Mouse (Mus musculus): ENCODE results near the gene Pemt. TPM values are rescaled to one million over a fixed set of nuclear protein-coding genes. Genes with fewer than 3 reads are reported as not detected.

The Pemt gene
- polyA plus RNA-seq, 1 experiment from 2014 or later = 8.8 TPM

DNA sequence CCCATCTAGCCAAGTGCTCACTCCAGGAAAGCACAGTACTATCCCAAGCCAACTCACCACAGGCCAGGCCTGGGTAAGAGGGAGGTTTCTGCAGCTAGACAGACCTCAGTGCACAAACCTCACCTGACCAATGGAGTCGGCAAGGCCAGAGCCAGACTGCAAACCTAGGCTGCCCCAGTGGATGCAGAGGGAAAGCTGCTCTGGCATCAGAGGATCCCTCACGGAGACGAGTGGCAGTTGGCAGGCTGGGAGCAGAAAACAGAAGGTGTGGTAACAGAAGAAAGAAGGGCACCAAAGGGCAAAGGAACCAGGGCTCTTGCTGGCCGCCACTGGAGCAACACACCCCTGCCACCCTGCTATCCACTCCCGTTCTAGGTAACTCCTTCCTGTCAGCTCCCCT lies 20.1 kb downstream of the Pemt start:
- no peak overlapping the region for H3K27ac ChIP-seq (ENCODE audit: low read depth)
- no peak for TF ChIP-seq CTCF (IDR thresholded peaks at IDR 0.05; ENCODE audit: low read depth)
- H3K27me3 ChIP-seq (ENCODE audit: insufficient read depth, low read length) = no peaks in the 10 kb centered on the region
- 75% methylated on average over 5 of the region's 5 CpGs for WGBS
- no peak for ATAC-seq (ENCODE audit: insufficient read depth)
- DNase-seq = no peak
- no peak overlapping the region for H3K4me3 ChIP-seq (ENCODE audit: low read depth, low read length)
- no peaks in the 10 kb centered on the region for H3K9me3 ChIP-seq (ENCODE audit: low read depth, low read length)
- H3K4me1 ChIP-seq (ENCODE audit: insufficient read depth) = no peaks in the 10 kb centered on the region
- no peak overlapping the region for H3K4me2 ChIP-seq
- H3K9ac ChIP-seq = no peak overlapping the region
- H3K36me3 ChIP-seq (ENCODE audit: insufficient read depth) = no peaks in the 10 kb centered on the region

DNA sequence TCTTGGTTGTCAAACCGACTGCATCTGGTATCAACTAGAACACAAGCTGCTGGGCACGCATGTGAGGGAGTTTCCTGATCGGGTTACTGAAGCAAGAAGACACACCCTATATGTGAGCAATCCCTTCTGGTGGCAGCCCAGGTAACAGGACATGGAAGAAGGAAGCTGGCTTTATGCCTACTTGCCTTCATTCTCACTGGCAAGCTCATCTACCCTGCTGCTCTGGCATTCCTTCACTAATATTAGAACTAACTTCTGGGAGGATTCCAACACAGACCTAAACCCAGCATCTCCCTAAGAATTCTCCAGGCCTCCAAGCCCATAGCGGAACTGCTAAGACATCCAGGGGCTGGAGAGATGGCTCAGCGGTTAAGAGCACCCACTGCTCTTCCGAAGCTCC lies 25.1 kb downstream of the Pemt start:
- no peak for TF ChIP-seq CTCF (IDR thresholded peaks at IDR 0.05; ENCODE audit: low read depth)
- no peaks in the 10 kb centered on the region for H3K36me3 ChIP-seq (ENCODE audit: insufficient read depth)
- H3K4me3 ChIP-seq (ENCODE audit: low read depth, low read length) = no peak overlapping the region
- H3K27me3 ChIP-seq (ENCODE audit: insufficient read depth, low read length) = no peaks in the 10 kb centered on the region
- DNase-seq (no peak), ATAC-seq (ENCODE audit: insufficient read depth) (no peak)
- H3K9me3 ChIP-seq (ENCODE audit: low read depth, low read length) = no peaks in the 10 kb centered on the region
- H3K4me2 ChIP-seq = no peak overlapping the region
- WGBS = 78% methylated on average over 6 of the region's 6 CpGs
- no peaks in the 10 kb centered on the region for H3K4me1 ChIP-seq (ENCODE audit: insufficient read depth)
- H3K9ac ChIP-seq = no peak overlapping the region
- H3K27ac ChIP-seq (ENCODE audit: low read depth) = no peak overlapping the region

DNA sequence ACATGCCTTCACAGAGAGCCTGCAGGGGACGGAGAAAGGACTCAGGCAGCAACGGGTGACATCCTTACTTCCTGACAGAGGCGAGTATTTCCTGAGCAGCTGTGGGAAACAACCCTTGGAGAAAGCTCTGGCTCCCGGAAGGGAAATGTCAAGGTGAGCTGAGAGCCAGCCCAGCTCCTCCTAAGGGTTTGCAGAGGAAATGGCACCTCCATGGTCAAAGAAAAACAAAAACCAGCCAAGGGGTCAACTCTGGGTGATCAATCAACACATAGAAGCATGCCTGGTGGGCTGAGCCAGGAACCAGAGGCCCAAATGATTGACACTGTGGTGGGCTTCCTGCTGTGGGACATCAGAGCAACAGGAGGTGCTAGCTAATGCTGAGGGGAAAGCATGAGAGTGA lies 29.6 kb downstream of the Pemt start:
- H3K4me1 ChIP-seq (ENCODE audit: insufficient read depth) = no peaks in the 10 kb centered on the region
- H3K4me2 ChIP-seq = no peak overlapping the region
- ATAC-seq (ENCODE audit: insufficient read depth) (no peak), DNase-seq (peak; percentile 33)
- H3K9me3 ChIP-seq (ENCODE audit: low read depth, low read length) = no peaks in the 10 kb centered on the region
- WGBS = 21% methylated on average over 4 of the region's 4 CpGs
- no peaks in the 10 kb centered on the region for H3K36me3 ChIP-seq (ENCODE audit: insufficient read depth)
- H3K27me3 ChIP-seq (ENCODE audit: insufficient read depth, low read length) = no peaks in the 10 kb centered on the region
- H3K4me3 ChIP-seq (ENCODE audit: low read depth, low read length) = no peak overlapping the region
- no peak overlapping the region for H3K9ac ChIP-seq
- H3K27ac ChIP-seq (ENCODE audit: low read depth) = 0 out of 2 replicates have a peak overlapping the region, but pooled peaks have one; percentile 6
- no peak for TF ChIP-seq CTCF (IDR thresholded peaks at IDR 0.05; ENCODE audit: low read depth)

DNA sequence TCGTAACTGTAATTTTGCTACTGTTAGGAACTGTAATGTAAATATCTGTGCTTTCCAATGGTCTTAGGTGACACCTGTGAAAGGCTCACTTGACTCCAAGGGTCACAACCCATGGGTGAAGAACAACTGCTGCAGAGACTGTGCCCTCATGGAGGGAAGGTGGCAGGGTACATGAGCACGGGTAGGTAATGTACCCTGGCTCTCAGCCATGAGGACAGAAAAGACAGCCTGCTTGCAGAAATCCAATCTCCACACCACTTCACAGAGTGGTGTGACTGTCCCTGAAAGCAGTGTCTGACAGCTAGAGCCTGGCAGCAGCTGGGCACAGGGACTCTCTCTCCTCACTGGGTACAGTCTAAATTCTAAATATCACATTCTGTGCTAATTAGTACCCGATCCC lies 34.8 kb downstream of the Pemt start:
- Histone ChIP-seq H3K36me3 (ENCODE audit: insufficient read depth) (no peaks in the 10 kb centered on the region), H3K4me3 (ENCODE audit: low read depth, low read length) (no peak overlapping the region), H3K27me3 (ENCODE audit: insufficient read depth, low read length) (no peaks in the 10 kb centered on the region), H3K4me1 (ENCODE audit: insufficient read depth) (no peaks in the 10 kb centered on the region), H3K4me2 (no peak overlapping the region), H3K27ac (ENCODE audit: low read depth) (no peak overlapping the region), H3K9me3 (ENCODE audit: low read depth, low read length) (no peaks in the 10 kb centered on the region), H3K9ac (no peak overlapping the region)
- DNase-seq = no peak
- 82% methylated on average over 3 of the region's 3 CpGs for WGBS
- no peak for TF ChIP-seq CTCF (IDR thresholded peaks at IDR 0.05; ENCODE audit: low read depth)
- ATAC-seq (ENCODE audit: insufficient read depth) = no peak

DNA sequence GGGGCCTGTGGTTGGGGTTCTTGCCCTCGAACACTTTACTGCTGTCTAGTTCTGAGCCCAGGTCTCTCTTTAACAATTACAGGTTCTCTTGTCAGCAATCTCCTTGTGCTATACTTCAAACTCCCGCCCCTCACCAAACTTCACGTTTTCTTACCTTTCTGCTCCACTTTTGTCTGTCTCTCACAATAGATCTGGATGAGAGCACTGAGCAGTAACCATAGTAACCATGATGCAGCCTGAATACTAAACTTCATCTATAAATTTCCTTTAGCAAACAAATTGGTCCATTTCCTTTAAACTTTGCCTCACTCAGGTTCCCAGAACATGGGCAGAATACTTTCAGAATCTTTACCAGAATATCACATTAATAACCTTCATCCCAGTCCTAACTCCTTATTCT lies 36.8 kb downstream of the Pemt start:
- Histone ChIP-seq H3K9me3 (ENCODE audit: low read depth, low read length) (no peaks in the 10 kb centered on the region), H3K27me3 (ENCODE audit: insufficient read depth, low read length) (no peaks in the 10 kb centered on the region), H3K36me3 (ENCODE audit: insufficient read depth) (no peaks in the 10 kb centered on the region), H3K27ac (ENCODE audit: low read depth) (no peak overlapping the region), H3K4me2 (no peak overlapping the region), H3K4me3 (ENCODE audit: low read depth, low read length) (no peak overlapping the region), H3K4me1 (ENCODE audit: insufficient read depth) (no peaks in the 10 kb centered on the region), H3K9ac (no peak overlapping the region)
- ATAC-seq (ENCODE audit: insufficient read depth) (no peak), DNase-seq (no peak)
- WGBS = 63% methylated on average over 3 of the region's 3 CpGs
- TF ChIP-seq CTCF (IDR thresholded peaks at IDR 0.05; ENCODE audit: low read depth) = no peak

DNA sequence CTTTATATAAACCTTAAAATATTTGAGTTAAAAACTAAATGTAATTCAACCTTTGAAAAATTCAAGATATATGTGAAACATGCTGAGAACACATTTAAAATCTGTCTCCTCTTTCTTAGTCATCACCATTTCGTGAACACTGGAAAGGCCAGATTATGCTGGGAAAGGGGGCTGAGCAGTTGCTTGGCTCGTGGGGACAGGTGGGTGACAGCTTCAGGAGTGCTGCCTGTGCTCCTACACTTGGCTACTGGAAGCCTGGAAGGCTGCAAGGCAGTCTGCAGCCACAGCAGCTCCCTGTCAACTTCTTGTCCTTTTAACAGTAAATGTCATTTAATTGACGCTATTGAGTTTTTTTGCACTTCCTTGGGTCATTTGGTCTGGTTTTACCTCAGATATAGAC lies 40.4 kb downstream of the Pemt start:
- H3K9me3 ChIP-seq (ENCODE audit: low read depth, low read length) = no peaks in the 10 kb centered on the region
- DNase-seq = no peak

DNA sequence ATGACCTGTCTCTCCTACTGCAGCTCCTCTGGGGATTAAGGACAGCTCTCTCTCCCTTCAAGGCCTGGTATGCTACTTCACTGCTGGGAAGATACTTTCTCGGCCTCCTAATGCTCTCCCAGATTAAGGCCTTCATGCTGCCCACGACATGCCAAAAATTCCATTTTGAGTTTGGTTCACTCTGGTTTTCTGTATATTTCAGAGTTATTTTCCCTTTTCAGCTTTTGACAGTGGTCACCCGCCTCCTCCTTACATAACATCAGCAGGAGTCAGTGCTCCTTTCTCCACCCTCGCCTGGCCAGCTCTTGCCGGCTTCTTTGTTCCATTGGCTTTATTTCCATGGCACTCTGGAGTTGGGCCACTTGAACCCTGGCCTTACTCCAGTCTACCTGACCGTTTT lies 41.6 kb downstream of the Pemt start:
- no peaks in the 10 kb centered on the region for H3K4me1 ChIP-seq (ENCODE audit: insufficient read depth)
- no peaks in the 10 kb centered on the region for H3K27me3 ChIP-seq (ENCODE audit: insufficient read depth, low read length)
- TF ChIP-seq CTCF (IDR thresholded peaks at IDR 0.05; ENCODE audit: low read depth) = no peak
- no peak overlapping the region for H3K4me3 ChIP-seq (ENCODE audit: low read depth, low read length)
- WGBS = 67% methylated on average over 6 of the region's 6 CpGs
- H3K9ac ChIP-seq = no peak overlapping the region
- no peak overlapping the region for H3K4me2 ChIP-seq
- no peaks in the 10 kb centered on the region for H3K9me3 ChIP-seq (ENCODE audit: low read depth, low read length)
- DNase-seq (no peak), ATAC-seq (ENCODE audit: insufficient read depth) (no peak)
- H3K36me3 ChIP-seq (ENCODE audit: insufficient read depth) = no peaks in the 10 kb centered on the region
- H3K27ac ChIP-seq (ENCODE audit: low read depth) = no peak overlapping the region

More for the DNA sequence above, 40.4 kb downstream of the Pemt start:
- Histone ChIP-seq H3K4me3 (ENCODE audit: low read depth, low read length) (no peak overlapping the region), H3K9ac (no peak overlapping the region), H3K27me3 (ENCODE audit: insufficient read depth, low read length) (no peaks in the 10 kb centered on the region), H3K36me3 (ENCODE audit: insufficient read depth) (no peaks in the 10 kb centered on the region), H3K27ac (ENCODE audit: low read depth) (no peak overlapping the region), H3K4me2 (no peak overlapping the region), H3K4me1 (ENCODE audit: insufficient read depth) (no peaks in the 10 kb centered on the region)
- ATAC-seq (ENCODE audit: insufficient read depth) = no peak
- no peak for TF ChIP-seq CTCF (IDR thresholded peaks at IDR 0.05; ENCODE audit: low read depth)
- 54% methylated on average over 3 of the region's 3 CpGs for WGBS

DNA sequence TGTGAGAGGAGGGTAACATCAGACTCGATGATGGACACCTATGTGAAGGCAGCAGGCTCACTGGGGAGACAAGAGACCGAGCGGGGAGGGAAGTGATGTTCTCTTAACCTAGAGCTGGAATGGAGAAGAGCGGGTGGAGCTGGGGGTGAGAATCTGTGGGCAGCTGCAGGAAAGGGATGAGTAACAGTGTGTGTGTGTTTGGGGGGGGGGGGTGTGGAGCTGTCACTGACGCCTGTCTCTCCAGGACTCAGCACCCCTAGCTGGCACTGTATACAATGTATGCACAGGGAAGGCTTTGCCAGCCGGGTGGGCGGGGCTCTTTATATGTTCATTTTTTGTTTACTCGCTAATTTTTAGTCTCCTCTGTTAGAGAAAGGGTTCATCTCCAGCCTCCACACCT lies 42.5 kb downstream of the Pemt start:
- WGBS = 68% methylated on average over 7 of the region's 8 CpGs
- ATAC-seq (ENCODE audit: insufficient read depth) (no peak), DNase-seq (no peak)
- H3K9me3 ChIP-seq (ENCODE audit: low read depth, low read length) = no peaks in the 10 kb centered on the region
- TF ChIP-seq CTCF (IDR thresholded peaks at IDR 0.05; ENCODE audit: low read depth) = no peak
- H3K4me2 ChIP-seq = no peak overlapping the region
- no peaks in the 10 kb centered on the region for H3K4me1 ChIP-seq (ENCODE audit: insufficient read depth)
- no peak overlapping the region for H3K9ac ChIP-seq
- no peaks in the 10 kb centered on the region for H3K27me3 ChIP-seq (ENCODE audit: insufficient read depth, low read length)
- H3K4me3 ChIP-seq (ENCODE audit: low read depth, low read length) = no peak overlapping the region
- H3K27ac ChIP-seq (ENCODE audit: low read depth) = no peak overlapping the region
- H3K36me3 ChIP-seq (ENCODE audit: insufficient read depth) = no peaks in the 10 kb centered on the region
